Mouse (Mus musculus): ENCODE measurements at regions not wholly inside any gene's neighbourhood (a gene's known extent, or its start where the extent isn't known, plus 50 kb on each side); places are given as distances from the start of the nearest gene placed in this dataset.

GRCm38 (mm10) chr2:172613891-172614391, 64.5 kb downstream of the Tfap2c start:
- DNase-seq (ENCODE audit: low spot score) = no peak

- no peak for DNase-seq (ENCODE audit: low spot score)
These were observed 65.8 kb downstream of the Tfap2c start for GRCm38 (mm10) chr2:172615148-172615547.

GRCm38 (mm10) chr2:172615582-172615981, 66.2 kb downstream of the Tfap2c start:
- no peak for DNase-seq (ENCODE audit: low spot score)

GRCm38 (mm10) chr2:172619168-172619567, 69.8 kb downstream of the Tfap2c start:
- DNase-seq (ENCODE audit: low spot score) = no peak

GRCm38 (mm10) chr2:172620001-172620400, 70.6 kb downstream of the Tfap2c start:
- DNase-seq (ENCODE audit: low spot score) = no peak

GRCm38 (mm10) chr2:172623707-172624106, 74.3 kb downstream of the Tfap2c start:
- peak; percentile 39 for DNase-seq (ENCODE audit: low spot score)

GRCm38 (mm10) chr2:172627353-172628306, 78.2 kb downstream of the Tfap2c start:
- no peak for DNase-seq (ENCODE audit: low spot score)

GRCm38 (mm10) chr2:172630333-172630732, 80.9 kb downstream of the Tfap2c start:
- peak; percentile 22 for DNase-seq (ENCODE audit: low spot score)

GRCm38 (mm10) chr2:172642616-172643015, 93.2 kb downstream of the Tfap2c start:
- DNase-seq (ENCODE audit: low spot score) = no peak

- DNase-seq (ENCODE audit: low spot score) = peak; percentile 84
These were observed 94.5 kb downstream of the Tfap2c start for GRCm38 (mm10) chr2:172643860-172644259.

- DNase-seq (ENCODE audit: low spot score) = no peak
These were observed 95.1 kb downstream of the Tfap2c start for GRCm38 (mm10) chr2:172644451-172644850.

GRCm38 (mm10) chr2:172648072-172648471, 98.7 kb downstream of the Tfap2c start:
- DNase-seq (ENCODE audit: low spot score) = no peak

- DNase-seq (ENCODE audit: low spot score) = no peak
These were observed 111.1 kb downstream of the Tfap2c start for GRCm38 (mm10) chr2:172660479-172660878.

GRCm38 (mm10) chr2:172660916-172661315, 111.5 kb downstream of the Tfap2c start:
- no peak for DNase-seq (ENCODE audit: low spot score)

- DNase-seq (ENCODE audit: low spot score) = peak; percentile 18
These were observed 112.1 kb downstream of the Tfap2c start for GRCm38 (mm10) chr2:172661418-172661980.

- DNase-seq (ENCODE audit: low spot score) = no peak
These were observed 112.8 kb downstream of the Tfap2c start for GRCm38 (mm10) chr2:172662165-172662564.

- DNase-seq (ENCODE audit: low spot score) = no peak
These were observed 114.3 kb downstream of the Tfap2c start for GRCm38 (mm10) chr2:172663681-172664080.

- DNase-seq (ENCODE audit: low spot score) = no peak
These were observed 123.7 kb downstream of the Tfap2c start for GRCm38 (mm10) chr2:172673081-172673480.

GRCm38 (mm10) chr2:172674641-172675040, 125.2 kb downstream of the Tfap2c start:
- DNase-seq (ENCODE audit: low spot score) = no peak

GRCm38 (mm10) chr2:172675081-172675480, 125.7 kb downstream of the Tfap2c start:
- no peak for DNase-seq (ENCODE audit: low spot score)

GRCm38 (mm10) chr2:172690196-172690595, 140.8 kb downstream of the Tfap2c start:
- DNase-seq (ENCODE audit: low spot score) = no peak

- no peak for DNase-seq (ENCODE audit: low spot score)
These were observed 141.7 kb downstream of the Tfap2c start for GRCm38 (mm10) chr2:172690931-172691651.
